Mouse (Mus musculus) ZHBTc4 (cell line): ENCODE measurements around the gene Gm10053.
"Not testable (repeated sequence)": the region's sequence is repeated elsewhere in the genome, so short reads cannot be mapped to it uniquely, and the experiment has no call there.

Experiments used
- DNase-seq: peaks from one replicate; pipeline ENCODE4 v3.0.0-alpha.2; 2011; ENCODE audit warnings: low read depth, low spot score

Gm10053 gene

GRCm38 (mm10) chr19:24875129-24875870 lies at the start of gene Gm10053:
TSS of gene Gm10053 (plus strand) at chr19:24875686.
- DNase-seq, result not testable (repeated sequence)

- DNase-seq, result no peak
Measured at GRCm38 (mm10) chr19:24842080-24842479, 33.4 kb upstream of the Gm10053 start.

- DNase-seq, result no peak
Measured at GRCm38 (mm10) chr19:24845007-24845546, 30.4 kb upstream of the Gm10053 start.

- no peak for DNase-seq
Measured at GRCm38 (mm10) chr19:24848345-24848744, 27.1 kb upstream of the Gm10053 start.

- DNase-seq, result no peak
Measured at GRCm38 (mm10) chr19:24848844-24849243, 26.6 kb upstream of the Gm10053 start.

GRCm38 (mm10) chr19:24851456-24852315 lies 23.8 kb upstream of the Gm10053 start:
- DNase-seq, result peak; percentile 21

GRCm38 (mm10) chr19:24861276-24861611 lies 14.2 kb upstream of the Gm10053 start:
- DNase-seq, result peak; percentile 14

- peak; percentile 19 for DNase-seq
Measured at GRCm38 (mm10) chr19:24861612-24862451, 13.7 kb upstream of the Gm10053 start, which contains the start of gene Pgm5. TSS of gene Pgm5 (minus strand) at chr19:24861855.

- no peak for DNase-seq
Measured at GRCm38 (mm10) chr19:24865436-24865835, 10.1 kb upstream of the Gm10053 start.

GRCm38 (mm10) chr19:24871037-24871635 lies 4.3 kb upstream of the Gm10053 start:
- DNase-seq, result peak; percentile 75

GRCm38 (mm10) chr19:24873873-24874272 lies 1.6 kb upstream of the Gm10053 start:
- no peak for DNase-seq

- no peak for DNase-seq
Measured at GRCm38 (mm10) chr19:24881237-24881636, 5.8 kb downstream of the Gm10053 start.

GRCm38 (mm10) chr19:24885504-24885903 lies 10.0 kb downstream of the Gm10053 start:
- peak; percentile 77 for DNase-seq

GRCm38 (mm10) chr19:24886888-24887287 lies 11.4 kb downstream of the Gm10053 start:
- no peak for DNase-seq

- DNase-seq, result no peak
Measured at GRCm38 (mm10) chr19:24896536-24896935, 21.1 kb downstream of the Gm10053 start.

GRCm38 (mm10) chr19:24897006-24897895 lies 21.8 kb downstream of the Gm10053 start:
- peak; percentile 51 for DNase-seq

GRCm38 (mm10) chr19:24897896-24898736 lies 22.6 kb downstream of the Gm10053 start:
- DNase-seq, result peak; percentile 35

- DNase-seq, result no peak
Measured at GRCm38 (mm10) chr19:24898737-24899577, 23.5 kb downstream of the Gm10053 start.
